Mouse (Mus musculus) NIH3T3 (cell line): ENCODE data around the gene Ccdc121.
A peak's percentile ranks its signal among the peaks of the same experiment; 100 is the strongest.

Source experiments
- DNase-seq: peaks from one replicate; pipeline ENCODE4 v3.0.0-alpha.2; 2012; ENCODE audit warnings: low read depth

The Ccdc121 gene

DNA sequence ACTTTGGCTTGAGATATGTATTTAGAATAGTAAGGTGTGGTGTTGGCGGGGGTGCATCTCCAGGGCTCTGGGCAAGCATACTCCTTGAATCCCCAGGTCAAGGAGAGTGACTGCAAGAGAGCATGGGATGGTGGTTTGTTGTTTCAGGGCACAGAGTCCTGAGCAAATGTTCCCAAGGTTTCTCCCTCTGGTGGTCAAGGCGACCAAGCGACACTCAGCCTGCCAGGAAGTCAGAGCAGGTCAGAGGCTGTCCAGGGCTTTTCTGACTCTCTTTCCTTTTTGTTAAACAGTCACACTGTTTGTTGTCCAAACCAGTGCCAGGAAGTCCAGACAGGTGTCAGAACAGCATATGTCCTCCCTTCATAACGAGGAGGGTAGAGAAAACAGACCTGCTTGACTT, at the start of gene Ccdc121:
TSS of gene Ccdc121 (minus strand) at position 145 of the 400 bp plus-strand sequence.
- peak; percentile 47 for DNase-seq

DNA sequence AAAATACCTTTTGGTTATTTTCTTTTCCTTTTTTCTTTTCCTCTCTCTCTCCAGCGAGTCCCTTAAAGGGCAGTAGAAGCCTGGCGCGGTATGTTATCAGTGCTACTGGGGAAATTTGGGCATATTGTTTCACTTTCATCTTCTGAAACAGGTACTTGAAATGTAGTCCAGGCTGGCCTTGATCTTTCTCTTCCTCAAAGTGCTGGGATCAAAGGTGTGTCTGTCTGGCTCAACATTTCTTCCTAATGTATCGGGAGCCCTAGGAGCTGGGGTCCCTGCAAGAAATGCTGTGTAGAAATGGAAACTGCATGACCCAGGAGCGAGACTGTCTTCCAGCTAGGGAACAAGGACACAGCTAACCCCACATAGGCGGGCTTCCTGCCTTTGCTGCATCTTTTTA, 49.1 kb upstream of the Ccdc121 start:
- no peak for DNase-seq

DNA sequence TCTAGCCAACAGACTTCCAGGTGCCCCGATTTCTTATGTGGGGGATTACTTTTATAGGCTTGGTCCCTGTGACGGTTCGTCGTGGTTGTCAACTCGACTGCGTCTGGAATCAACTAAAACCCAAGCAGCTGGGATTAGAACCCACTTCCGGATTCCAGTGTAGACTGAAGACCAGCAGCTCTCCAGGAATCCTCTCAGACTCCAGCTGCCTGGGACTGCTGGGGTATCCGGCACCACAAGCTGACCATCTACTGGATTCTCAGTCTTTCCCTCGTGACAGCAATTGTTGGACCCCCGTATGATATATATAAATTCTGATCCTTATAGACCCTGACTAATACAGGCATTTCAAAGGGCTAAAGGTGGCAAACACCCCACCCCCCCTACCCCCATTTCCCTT, 48.4 kb upstream of the Ccdc121 start:
- DNase-seq = no peak

DNA sequence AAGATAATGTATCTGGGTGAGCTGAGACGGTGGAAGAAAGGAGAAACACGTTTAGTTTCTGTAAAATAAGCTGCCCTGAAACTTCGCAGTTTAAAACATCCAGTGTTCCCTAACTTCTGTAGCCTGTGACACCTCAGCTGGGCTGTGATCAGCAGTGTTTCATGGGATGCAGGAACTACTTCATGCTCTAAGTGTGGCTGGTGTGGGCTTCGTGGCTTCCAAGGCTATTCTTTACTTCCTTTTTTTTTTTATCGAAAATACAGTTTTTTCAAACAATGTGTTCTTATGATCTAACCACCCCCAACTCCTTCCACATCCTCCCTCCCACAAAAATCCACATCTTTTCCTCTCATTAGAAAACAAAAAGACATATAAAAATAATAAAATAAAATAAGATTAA, 44.2 kb upstream of the Ccdc121 start:
- DNase-seq = no peak

DNA sequence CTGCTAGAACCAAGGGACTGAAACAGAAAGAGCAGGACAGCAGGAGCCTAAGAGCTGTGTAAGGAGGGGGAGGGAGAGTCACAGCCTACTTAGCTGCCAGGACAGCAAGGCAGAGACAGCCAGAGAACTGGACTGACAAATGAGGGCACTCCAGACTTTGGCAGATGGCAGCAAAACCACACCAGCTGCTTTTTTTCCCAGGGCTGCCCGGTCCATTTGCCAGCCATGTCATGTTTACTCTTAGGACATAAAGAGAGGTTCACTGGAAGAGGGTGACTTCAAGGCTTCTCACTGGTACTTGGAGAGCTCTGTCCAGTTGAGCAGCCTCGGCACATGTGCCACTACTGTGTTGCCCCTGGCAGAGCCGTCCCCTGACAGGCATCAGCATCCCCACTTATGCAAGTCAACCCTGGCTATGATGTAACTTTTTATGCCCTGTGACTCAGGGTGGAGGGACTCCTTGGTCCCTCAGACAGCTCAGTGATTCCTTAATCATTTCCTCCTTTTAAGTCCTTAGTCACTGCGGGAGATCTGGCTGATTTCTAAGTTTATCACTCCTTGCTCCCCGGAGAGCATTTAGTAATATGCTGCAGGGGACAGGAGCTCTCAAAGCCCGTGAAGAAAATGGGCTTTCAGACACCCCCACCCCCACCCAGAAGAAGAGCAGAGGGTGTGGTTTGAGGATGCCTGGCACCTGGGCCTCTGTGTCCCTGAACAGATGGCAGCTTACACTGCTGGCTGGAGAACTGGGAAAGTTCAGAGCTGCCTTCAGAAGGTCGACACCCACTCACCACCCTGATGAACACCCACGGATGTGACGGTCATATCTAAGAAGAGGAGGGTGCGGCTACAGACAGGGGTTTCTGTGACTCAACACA, 41.5 kb upstream of the Ccdc121 start:
- DNase-seq = peak; percentile 30

DNA sequence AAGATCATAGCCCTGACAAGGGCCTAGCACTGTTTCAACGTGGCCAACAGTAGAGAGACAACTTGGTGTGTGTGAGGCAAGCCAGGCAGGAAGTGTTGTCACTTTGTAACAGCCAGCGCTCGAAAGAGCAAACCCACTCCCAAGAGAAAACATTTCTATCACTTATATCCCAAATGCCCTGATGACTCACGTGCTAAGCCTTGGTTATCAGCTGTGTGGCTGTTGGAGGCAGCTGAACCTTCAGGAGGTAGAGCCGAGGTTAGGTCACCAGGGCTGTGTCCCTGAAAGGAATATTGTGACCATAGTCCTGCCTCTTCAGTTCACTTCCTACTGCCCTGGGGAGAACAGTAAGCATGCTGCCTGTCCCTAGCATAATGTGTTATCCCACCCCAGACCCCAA, 39.6 kb upstream of the Ccdc121 start:
- DNase-seq = no peak

DNA sequence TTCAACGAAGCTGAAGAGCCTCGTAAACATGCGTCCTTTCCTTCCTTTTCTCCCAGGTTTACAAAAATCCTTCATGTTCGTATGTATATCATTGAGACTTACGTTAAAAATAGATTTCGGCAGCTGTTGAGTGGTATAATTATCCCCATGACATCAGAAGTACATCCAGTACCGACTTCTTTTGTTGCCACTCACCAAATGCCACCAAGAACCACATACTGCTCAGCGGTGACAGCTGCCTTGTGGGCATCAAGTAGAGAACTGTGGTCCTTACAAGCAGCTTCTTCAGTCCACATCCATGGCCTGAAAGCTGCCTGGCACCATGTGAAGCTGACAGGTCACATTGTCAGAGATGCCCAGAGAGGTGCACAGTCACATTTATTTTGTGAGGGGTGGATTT, 38.7 kb upstream of the Ccdc121 start:
- DNase-seq = no peak

DNA sequence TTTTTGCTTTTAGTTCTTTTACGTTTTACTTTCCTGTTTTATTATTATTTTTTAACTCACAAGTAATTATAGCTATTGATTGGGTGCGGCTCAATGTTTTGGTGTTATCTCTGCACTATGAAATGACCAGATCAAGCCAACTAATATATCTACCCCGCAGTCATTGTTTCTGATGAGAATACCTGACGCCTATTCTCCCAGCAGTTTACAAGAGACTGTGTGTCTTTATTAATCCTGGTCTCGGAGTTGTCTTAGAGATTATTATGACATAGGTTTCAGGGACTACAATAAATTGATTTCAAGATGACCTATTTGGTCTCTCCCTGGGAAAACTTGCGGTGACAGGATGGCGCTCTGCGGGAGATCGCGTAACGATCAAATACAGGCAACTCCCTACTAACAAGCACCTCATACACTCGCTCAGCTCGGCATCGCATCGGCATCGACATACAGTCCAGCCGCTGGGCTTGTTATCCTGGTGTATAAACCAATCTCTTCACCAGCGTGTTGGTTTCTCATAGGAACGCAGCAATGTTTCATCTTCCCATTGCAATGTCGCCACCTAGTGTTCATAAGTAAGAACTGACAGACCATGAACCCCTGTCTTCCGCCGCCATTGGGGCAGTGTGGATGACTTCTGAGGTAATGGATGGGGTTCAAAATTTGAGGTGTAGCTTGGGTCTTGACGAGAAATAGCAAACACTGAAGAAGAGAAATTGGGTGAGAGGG, 34.0 kb upstream of the Ccdc121 start:
- peak; percentile 88 for DNase-seq

GRCm38 (mm10) chr1:181543711-181544383, 32.6 kb upstream of the Ccdc121 start:
- DNase-seq = peak; percentile 74

DNA sequence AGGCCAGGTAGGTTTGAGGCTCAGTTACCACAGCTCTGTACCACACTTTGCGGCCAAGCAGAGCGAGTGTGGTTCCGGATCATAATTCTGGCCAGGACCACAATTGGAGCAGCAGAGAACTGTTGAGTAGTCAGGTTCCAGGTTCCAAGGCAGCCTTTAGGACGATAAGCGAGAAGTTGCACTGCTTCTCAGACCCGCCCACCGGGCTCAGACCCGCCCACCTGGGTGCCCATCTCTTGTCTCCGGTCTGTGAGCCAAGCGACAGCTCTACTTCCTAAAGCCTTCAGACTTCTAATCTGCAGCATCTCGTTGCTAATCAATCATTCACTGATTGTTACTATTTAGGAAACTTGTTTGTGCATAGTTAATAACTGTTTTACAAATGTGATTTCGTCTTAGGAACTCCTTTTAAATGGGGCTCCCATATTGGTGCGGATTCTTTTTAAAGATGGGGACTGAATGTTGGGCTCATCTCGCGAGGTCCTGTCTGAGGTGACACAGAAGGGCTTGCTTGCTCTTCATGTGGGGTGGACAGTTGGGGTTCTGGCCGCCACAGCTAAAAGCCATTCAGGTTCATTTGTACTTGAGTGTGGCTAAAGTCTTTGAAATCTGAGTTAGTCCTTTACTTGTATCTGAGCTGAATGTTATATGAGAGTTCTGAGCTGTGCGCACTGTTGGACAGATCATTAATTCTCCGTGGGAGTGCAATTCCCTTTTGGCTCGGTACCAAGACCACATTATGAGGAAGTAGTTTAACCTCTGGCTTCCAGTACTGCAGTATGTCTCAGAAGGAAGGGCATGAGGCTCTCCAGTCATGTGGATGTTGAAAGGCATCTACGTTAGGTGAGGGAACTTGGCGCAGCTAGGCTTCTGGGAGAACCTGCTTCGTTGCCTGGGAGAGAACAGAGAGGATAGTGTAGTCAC, 28.9 kb upstream of the Ccdc121 start:
- DNase-seq = peak; percentile 62

GRCm38 (mm10) chr1:181537627-181538525, 26.6 kb upstream of the Ccdc121 start:
- no peak for DNase-seq

GRCm38 (mm10) chr1:181535165-181535873, 24.1 kb upstream of the Ccdc121 start:
- DNase-seq = peak; percentile 71

- DNase-seq = peak; percentile 90
Observed at GRCm38 (mm10) chr1:181529368-181529767, 18.1 kb upstream of the Ccdc121 start.

- no peak for DNase-seq
Observed at GRCm38 (mm10) chr1:181525996-181526395, 14.7 kb upstream of the Ccdc121 start.

GRCm38 (mm10) chr1:181523831-181524230, 12.6 kb upstream of the Ccdc121 start:
- DNase-seq = no peak

GRCm38 (mm10) chr1:181521401-181522091, 10.3 kb upstream of the Ccdc121 start:
- DNase-seq = peak; percentile 58

DNA sequence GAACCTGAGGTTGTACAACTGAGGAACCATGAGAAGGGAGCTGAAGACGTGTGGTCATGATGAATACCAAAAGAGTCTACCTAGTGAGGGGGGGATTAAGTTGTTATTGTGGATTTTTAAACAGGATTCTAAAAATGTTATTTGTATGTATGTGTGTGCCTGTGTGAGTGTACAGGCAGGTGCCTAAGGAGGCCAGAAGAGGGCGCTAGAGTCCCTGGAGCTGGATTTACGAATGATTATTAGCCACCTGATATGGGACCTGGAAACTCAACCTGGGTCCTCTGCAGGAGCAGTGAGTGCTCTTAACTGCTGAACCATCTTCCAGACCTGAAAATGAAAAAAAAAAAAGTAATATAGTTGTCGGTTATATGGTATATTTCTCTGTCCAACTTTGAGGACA, 7.9 kb upstream of the Ccdc121 start:
- no peak for DNase-seq

DNA sequence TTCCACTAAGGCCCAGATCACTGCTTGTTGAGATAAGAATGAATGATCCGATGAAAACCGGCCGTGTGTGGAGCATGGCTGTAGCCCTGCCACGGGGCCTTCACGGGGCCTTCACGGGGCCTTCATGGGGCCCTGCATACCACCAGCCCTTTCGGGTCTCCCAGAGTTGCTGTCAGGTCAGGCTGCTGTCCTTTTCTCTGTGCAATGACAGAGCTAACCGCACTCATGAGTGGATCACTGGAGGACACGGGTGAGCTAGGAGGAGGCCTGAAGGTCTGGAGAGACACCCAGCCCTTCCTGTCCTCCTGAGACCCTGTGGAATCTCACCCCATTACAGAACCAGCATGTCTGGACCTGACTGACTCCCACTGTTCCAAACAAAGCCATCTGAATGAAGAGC, 6.8 kb upstream of the Ccdc121 start:
- DNase-seq = no peak

GRCm38 (mm10) chr1:181512430-181513129, 1.3 kb upstream of the Ccdc121 start:
- no peak for DNase-seq
